Mouse (Mus musculus) adrenal gland, adult (tissue): ENCODE measurements at regions not wholly inside any gene's neighbourhood (a gene's known extent, or its start where the extent isn't known, plus 50 kb on each side); places are given as distances from the start of the nearest gene placed in this dataset.

Experiments used
- DNase-seq, 2 experiments: peaks; one replicate each; pipeline ENCODE4 v3.0.0; 2022 to 2023; ENCODE audit warnings: low spot score in 1 of 2; ENCODE audit not compliant: inconsistent age in 2 of 2

GRCm38 (mm10) chr13:10741391-10741790 is 380.7 kb upstream of the Chrm3 start:
- DNase-seq, result no peak

GRCm38 (mm10) chr13:10725745-10726171 is 365.1 kb upstream of the Chrm3 start:
- DNase-seq, result no peak

GRCm38 (mm10) chr13:10725335-10725734 is 364.7 kb upstream of the Chrm3 start:
- DNase-seq, result no peak

- DNase-seq, result no peak
Observed at GRCm38 (mm10) chr13:10720639-10721038, 360.0 kb upstream of the Chrm3 start.

- DNase-seq, result no peak
Observed at GRCm38 (mm10) chr13:10711451-10711850, 350.8 kb upstream of the Chrm3 start.

GRCm38 (mm10) chr13:10710909-10711308 is 350.3 kb upstream of the Chrm3 start:
- DNase-seq, result no peak

GRCm38 (mm10) chr13:10697146-10697545 is 336.5 kb upstream of the Chrm3 start:
- no peak for DNase-seq

GRCm38 (mm10) chr13:10696181-10696977 is 335.7 kb upstream of the Chrm3 start:
- DNase-seq, result peak; percentile 39 to 57

GRCm38 (mm10) chr13:10691307-10691706 is 330.7 kb upstream of the Chrm3 start:
- DNase-seq, result no peak

GRCm38 (mm10) chr13:10687379-10687778 is 326.7 kb upstream of the Chrm3 start:
- DNase-seq, result no peak

- DNase-seq, result no peak
Observed at GRCm38 (mm10) chr13:10654086-10654422, 293.4 kb upstream of the Chrm3 start.

GRCm38 (mm10) chr13:10653376-10654085 is 292.9 kb upstream of the Chrm3 start:
- DNase-seq, result peak; percentile 15 to 27

GRCm38 (mm10) chr13:10636859-10637258 is 276.2 kb upstream of the Chrm3 start:
- peak; percentile 4 to 44 for DNase-seq

GRCm38 (mm10) chr13:10630467-10630866 is 269.8 kb upstream of the Chrm3 start:
- DNase-seq, result no peak

- DNase-seq, result no peak
Observed at GRCm38 (mm10) chr13:10619661-10620060, 259.0 kb upstream of the Chrm3 start.

GRCm38 (mm10) chr13:10618421-10618954 is 257.8 kb upstream of the Chrm3 start:
- DNase-seq, result no peak

GRCm38 (mm10) chr13:10574951-10575350 is 214.3 kb upstream of the Chrm3 start:
- DNase-seq, result no peak

- no peak for DNase-seq
Observed at GRCm38 (mm10) chr13:10566825-10567224, 206.2 kb upstream of the Chrm3 start.

- no peak for DNase-seq
Observed at GRCm38 (mm10) chr13:10557559-10557958, 196.9 kb upstream of the Chrm3 start.

- no peak for DNase-seq
Observed at GRCm38 (mm10) chr13:10554595-10554994, 193.9 kb upstream of the Chrm3 start.

- DNase-seq, result no peak
Observed at GRCm38 (mm10) chr13:10542723-10543122, 182.1 kb upstream of the Chrm3 start.
